Mouse (Mus musculus) forebrain, embryonic 14.5 days (tissue): Measurements from ENCODE around the gene Sestd1. TPM values are rescaled to one million over a fixed set of nuclear protein-coding genes. Genes with fewer than 3 reads are reported as not detected.

Source experiments
- ATAC-seq: fragments of 200-750 bp; cut with Nextera tagmentation; 2 replicates; pipeline ENCODE4 v1.8.0; 2017; ENCODE audit warnings: mild to moderate bottlenecking, moderate library complexity
- DNase-seq: peaks from one replicate; pipeline ENCODE4 v3.0.0-alpha.2; 2015; ENCODE audit warnings: low spot score
- H3K27ac ChIP-seq: fragments of 300-500 bp; sonication (generic); 2 replicates; pipeline ENCODE4 v1.5.1; 2014; ENCODE audit warnings: low read depth, mild to moderate bottlenecking, control low read depth, low read length, moderate library complexity
- H3K27me3 ChIP-seq: fragments of 300-500 bp; sonication (generic); replicated peaks from 2 replicates; pipeline ENCODE4 v1.6.1; 2014; ENCODE audit warnings: low read length, control low read depth, mixed read lengths; ENCODE audit not compliant: control insufficient read depth, insufficient read depth
- H3K36me3 ChIP-seq: fragments of 300-500 bp; sonication (generic); 2 replicates; pipeline ENCODE4 v1.6.1; 2014; ENCODE audit warnings: low read length, control low read depth; ENCODE audit not compliant: control insufficient read depth, insufficient read depth
- H3K4me1 ChIP-seq: fragments of 300-500 bp; sonication (generic); 2 replicates; pipeline ENCODE4 v1.6.1; 2014; ENCODE audit warnings: antibody characterized with exemption, low read length, control low read depth; ENCODE audit not compliant: control insufficient read depth, insufficient read depth
- H3K4me2 ChIP-seq: fragments of 300-500 bp; sonication (generic); 2 replicates; pipeline ENCODE4 v1.6.1; 2014; ENCODE audit warnings: mild to moderate bottlenecking, control low read depth, low read length
- H3K4me3 ChIP-seq: fragments of 300-500 bp; sonication (generic); 2 replicates; pipeline ENCODE4 v1.5.1; 2014; ENCODE audit warnings: low read depth, low read length, control low read depth
- H3K9ac ChIP-seq: fragments of 300-500 bp; sonication (generic); 2 replicates; pipeline ENCODE4 v1.6.1; 2014; ENCODE audit warnings: mild to moderate bottlenecking, low read length, control low read depth, moderate library complexity
- H3K9me3 ChIP-seq: fragments of 300-500 bp; sonication (generic); replicated peaks from 2 replicates; pipeline ENCODE4 v1.6.1; 2016; ENCODE audit warnings: low read length, control low read depth, mixed read lengths; ENCODE audit not compliant: control insufficient read depth
- WGBS: fragments of 180-500 bp; shearing (Covaris S2); extraction: QIAGEN DNeasy Blood & Tissue Kit; methylation state at CpG from one replicate; pipeline ENCODE4 v1.1.7; 2014; 5-methylcytosine and 5-hydroxymethylcytosine counted together
- polyA plus RNA-seq: library from polyadenylated mRNA; unstranded; fragments of >200 nt; fragmentation: Nextera tagmentation; extraction: Ambion mirVana; gene quantifications from 2 replicates; pipeline ENCODE4 v1.2.1, GENCODE M21; 2014

Gene Sestd1
- polyA plus RNA-seq, 1 experiment from 2014 or later: 32.3 TPM

DNA sequence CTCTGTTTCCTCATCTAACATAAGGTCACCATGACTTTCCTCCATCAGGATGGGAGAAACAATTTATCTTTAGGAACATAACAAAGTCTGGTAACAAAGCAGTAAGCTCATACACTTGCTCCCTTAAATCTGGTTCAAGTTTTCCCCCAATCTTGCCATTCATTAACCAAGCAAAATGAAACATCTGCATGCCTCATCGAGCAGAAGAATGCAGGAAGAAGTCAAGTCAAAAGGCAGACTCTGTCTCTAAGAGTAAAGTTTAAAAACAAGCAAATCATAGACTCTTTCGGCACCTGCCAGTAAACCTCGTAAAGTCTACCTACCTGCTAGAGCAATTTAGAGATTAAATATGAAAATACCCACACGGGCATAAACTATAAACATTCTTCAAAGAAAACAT lies 3.1 kb downstream of the Sestd1 start:
- 77% methylated on average over 4 of the region's 4 CpGs for WGBS
- DNase-seq (no peak), ATAC-seq (no peak)
- Histone ChIP-seq H3K9me3 (no peaks in the 10 kb centered on the region), H3K27me3 (no peaks in the 10 kb centered on the region), H3K27ac (no peak overlapping the region), H3K36me3 (no peaks in the 10 kb centered on the region), H3K4me1 (peaks cover 7% of the 10 kb centered on the region; the same call in 1 of the 2 replicates), H3K9ac (no peak overlapping the region), H3K4me2 (no peak overlapping the region), H3K4me3 (no peak overlapping the region)

- 92% methylated on average over 5 of the region's 5 CpGs for WGBS
- Histone ChIP-seq H3K9me3 (no peaks in the 10 kb centered on the region), H3K27me3 (no peaks in the 10 kb centered on the region), H3K4me3 (no peak overlapping the region), H3K9ac (no peak overlapping the region), H3K4me2 (no peak overlapping the region), H3K27ac (no peak overlapping the region), H3K4me1 (peaks cover 7% of the 10 kb centered on the region; the same call in 1 of the 2 replicates), H3K36me3 (no peaks in the 10 kb centered on the region)
- DNase-seq: no peak
- no peak for ATAC-seq
Observed at GRCm38 (mm10) chr2:77275851-77276250, 4.5 kb downstream of the Sestd1 start.

DNA sequence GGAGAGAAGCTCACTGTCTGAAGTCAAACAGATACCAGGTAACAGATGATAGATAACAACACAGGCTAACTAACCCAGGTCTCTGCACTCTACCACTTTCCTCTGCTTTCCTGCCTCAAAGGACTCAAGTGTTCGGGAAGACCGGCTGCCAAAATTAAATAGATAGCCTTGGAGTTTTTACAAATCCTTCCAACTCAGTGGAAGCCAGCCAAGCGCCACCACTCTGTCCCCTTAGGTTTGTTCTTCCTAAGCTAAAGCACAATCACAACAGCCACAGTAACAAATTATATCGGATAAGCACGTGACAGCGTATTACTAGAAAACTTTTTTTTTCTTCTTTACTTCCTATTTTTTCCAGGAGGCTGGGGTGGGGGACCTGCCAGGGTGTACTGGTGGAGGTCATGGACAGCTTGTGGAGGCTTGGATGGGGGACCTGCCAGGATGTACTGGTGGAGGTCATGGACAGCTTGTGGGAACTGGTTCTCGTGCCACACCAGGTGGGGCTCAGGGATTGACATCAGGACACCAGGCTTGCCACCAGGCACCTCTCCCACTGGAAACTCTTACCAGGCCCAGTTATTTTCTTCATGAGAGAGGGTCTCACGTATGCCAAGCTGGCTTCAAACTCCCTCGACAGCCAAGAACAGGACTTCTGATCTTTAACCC lies 5.3 kb downstream of the Sestd1 start:
- DNase-seq (no peak), ATAC-seq (no peak)
- H3K36me3 ChIP-seq: no peaks in the 10 kb centered on the region
- no peaks in the 10 kb centered on the region for H3K9me3 ChIP-seq
- no peak overlapping the region for H3K4me2 ChIP-seq
- H3K4me3 ChIP-seq: no peak overlapping the region
- no peaks in the 10 kb centered on the region for H3K27me3 ChIP-seq
- H3K4me1 ChIP-seq: peaks cover 7% of the 10 kb centered on the region; the same call in 1 of the 2 replicates
- no peak overlapping the region for H3K9ac ChIP-seq
- no peak overlapping the region for H3K27ac ChIP-seq
- 89% methylated on average over 9 of the region's 9 CpGs for WGBS

- Histone ChIP-seq H3K9ac (no peak overlapping the region), H3K9me3 (no peaks in the 10 kb centered on the region), H3K27me3 (no peaks in the 10 kb centered on the region), H3K4me2 (no peak overlapping the region), H3K36me3 (no peaks in the 10 kb centered on the region), H3K27ac (no peak overlapping the region), H3K4me3 (no peak overlapping the region), H3K4me1 (peaks cover 4% of the 10 kb centered on the region; the same call in 1 of the 2 replicates)
- WGBS: 83% methylated on average over 2 of the region's 2 CpGs
- ATAC-seq (no peak), DNase-seq (no peak)
Observed at GRCm38 (mm10) chr2:77272953-77273352, 7.4 kb downstream of the Sestd1 start.

DNA sequence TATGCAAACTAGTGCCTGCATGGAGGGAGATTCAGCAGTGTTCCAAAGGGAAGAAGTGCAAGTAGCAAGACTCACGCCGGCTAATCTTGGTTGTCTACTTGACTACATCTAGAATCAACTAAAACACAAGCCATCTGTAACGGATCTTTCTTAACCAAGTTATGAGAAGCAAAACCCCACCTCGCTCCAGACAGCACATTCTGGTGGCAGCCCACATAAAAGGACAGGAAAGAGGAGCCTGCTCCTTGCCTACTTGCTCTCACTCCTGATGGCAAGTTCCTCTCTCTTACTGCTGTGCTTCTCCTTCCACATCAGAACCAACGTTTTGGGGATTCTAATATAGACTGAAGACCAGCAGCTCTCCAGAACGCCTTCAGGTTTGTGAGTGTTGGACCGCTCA lies 9.6 kb downstream of the Sestd1 start:
- WGBS: 86% methylated on average over 7 of the region's 7 CpGs
- Histone ChIP-seq H3K27me3 (no peaks in the 10 kb centered on the region), H3K4me1 (peaks cover 4% of the 10 kb centered on the region; the same call in 1 of the 2 replicates), H3K4me3 (no peak overlapping the region), H3K9me3 (no peaks in the 10 kb centered on the region), H3K9ac (no peak overlapping the region), H3K4me2 (no peak overlapping the region), H3K36me3 (no peaks in the 10 kb centered on the region), H3K27ac (no peak overlapping the region)
- DNase-seq (no peak), ATAC-seq (no peak)

- DNase-seq (no peak), ATAC-seq (no peak)
Observed at GRCm38 (mm10) chr2:77270136-77270535, 10.3 kb downstream of the Sestd1 start.

GRCm38 (mm10) chr2:77268612-77269239 lies 11.7 kb downstream of the Sestd1 start:
- DNase-seq (no peak), ATAC-seq (no peak)
- 93% methylated on average over 5 of the region's 5 CpGs for WGBS
- H3K27ac ChIP-seq: no peak overlapping the region
- H3K36me3 ChIP-seq: no peaks in the 10 kb centered on the region
- no peak overlapping the region for H3K4me2 ChIP-seq
- no peak overlapping the region for H3K4me3 ChIP-seq
- H3K9ac ChIP-seq: no peak overlapping the region
- no peaks in the 10 kb centered on the region for H3K27me3 ChIP-seq
- peaks cover 6% of the 10 kb centered on the region; the same call in 1 of the 2 replicates for H3K4me1 ChIP-seq
- H3K9me3 ChIP-seq: no peaks in the 10 kb centered on the region

More at GRCm38 (mm10) chr2:77270136-77270535, 10.3 kb downstream of the Sestd1 start:
- H3K27me3 ChIP-seq: no peaks in the 10 kb centered on the region
- H3K27ac ChIP-seq: no peak overlapping the region
- peaks cover 2% of the 10 kb centered on the region; the same call in 1 of the 2 replicates for H3K4me1 ChIP-seq
- no peak overlapping the region for H3K9ac ChIP-seq
- no peaks in the 10 kb centered on the region for H3K9me3 ChIP-seq
- H3K4me3 ChIP-seq: no peak overlapping the region
- H3K36me3 ChIP-seq: no peaks in the 10 kb centered on the region
- WGBS: 89% methylated on average over 1 of the region's 1 CpGs
- no peak overlapping the region for H3K4me2 ChIP-seq

GRCm38 (mm10) chr2:77266931-77267330 lies 13.5 kb downstream of the Sestd1 start:
- Histone ChIP-seq H3K4me1 (peaks cover 6% of the 10 kb centered on the region; the same call in 1 of the 2 replicates), H3K36me3 (no peaks in the 10 kb centered on the region), H3K27ac (no peak overlapping the region), H3K4me2 (no peak overlapping the region), H3K9me3 (no peaks in the 10 kb centered on the region), H3K4me3 (no peak overlapping the region), H3K27me3 (no peaks in the 10 kb centered on the region), H3K9ac (no peak overlapping the region)
- no peak for ATAC-seq
- WGBS: 94% methylated on average over 2 of the region's 2 CpGs
- no peak for DNase-seq

- 86% methylated on average over 3 of the region's 3 CpGs for WGBS
- ATAC-seq (no peak), DNase-seq (no peak)
- Histone ChIP-seq H3K4me1 (peaks cover 6% of the 10 kb centered on the region; the same call in 1 of the 2 replicates), H3K36me3 (no peaks in the 10 kb centered on the region), H3K4me3 (no peak overlapping the region), H3K4me2 (no peak overlapping the region), H3K27me3 (no peaks in the 10 kb centered on the region), H3K27ac (no peak overlapping the region), H3K9me3 (no peaks in the 10 kb centered on the region), H3K9ac (no peak overlapping the region)
Observed at GRCm38 (mm10) chr2:77266011-77266410, 14.4 kb downstream of the Sestd1 start.
